ENCODE assay signal across 21 mouse cellular contexts in the genomic region with DNA sequence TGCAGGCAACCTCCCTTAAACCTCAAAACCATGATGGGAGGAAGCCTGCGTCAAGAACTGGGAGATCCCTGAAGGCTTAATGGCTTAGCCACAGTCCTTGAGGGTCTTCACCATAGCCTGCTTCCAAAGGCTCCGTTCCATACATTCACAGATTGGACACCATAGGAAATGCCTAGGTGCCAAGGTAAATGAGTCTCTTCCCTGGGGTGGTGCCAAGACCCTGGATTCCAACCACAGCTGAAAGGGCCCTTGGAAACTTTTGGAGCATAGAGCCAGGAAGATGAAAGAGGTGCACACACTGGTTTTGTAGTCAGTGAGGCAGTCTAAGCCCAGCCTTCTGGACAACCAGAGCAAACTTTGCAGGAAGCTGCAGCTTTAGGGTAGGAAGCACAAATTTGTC.
DNase-seq lines count a peak whose midpoint lies in the region.
"Had no signal": no experiment of that assay in that cellular context is flagged by ENCODE, and none has a peak within 500 bp of the region (broad histone marks: within the 10 kb centered on the region; RNA-seq: fewer than 3 reads in every experiment).

No protein-coding gene starts in this region.

- no peaks in the 10 kb centered on the region for H3K36me3 ChIP-seq in heart, embryonic 10.5 days
- H3K36me3 ChIP-seq: embryonic facial prominence, embryonic 10.5 days; embryonic facial prominence, embryonic 12.5 days; forebrain, embryonic 15.5 days; G1E had no signal

- DNase-seq in cerebellum, postnatal 10 days, result peak; percentile 55 to 70
- DNase-seq in cerebellum, postnatal 4 days (ENCODE audit: low spot score in 2 of 2), result no peak
- peak; percentile 20 to 28 for DNase-seq in cerebellum, postnatal 25 days
- DNase-seq in cerebellum, adult 11-12 months, result no peak
- peak; percentile 33 for DNase-seq in heart, embryonic 10.5 days (ENCODE audit: low spot score)
- no peak for DNase-seq in heart, postnatal 10 days
- DNase-seq: adrenal gland, adult 8-10 months; adrenal gland, postnatal 14 days; adrenal gland, postnatal 36 days; B cell, adult 2 months; cerebellum, adult 18-20 months; cerebellum, adult 8-10 months; cerebellum, postnatal 36 days; forebrain, postnatal 0 days had no signal

- intact Hi-C loops in heart, postnatal 10 days (cut with DNase I), result no loop called here

- no peaks in the 10 kb centered on the region for H3K9me3 ChIP-seq in heart, embryonic 10.5 days
- H3K9me3 ChIP-seq: embryonic facial prominence, embryonic 10.5 days; embryonic facial prominence, embryonic 12.5 days; forebrain, embryonic 13.5 days; forebrain, embryonic 15.5 days had no signal

- H3K27me3 ChIP-seq in heart, embryonic 10.5 days (ENCODE audit: insufficient read depth, poor library complexity, severe bottlenecking), result no peaks in the 10 kb centered on the region
- H3K27me3 ChIP-seq: CH12.LX; embryonic facial prominence, embryonic 12.5 days; forebrain, embryonic 13.5 days; forebrain, embryonic 15.5 days; Patski had no signal

- H3K4me1 ChIP-seq in heart, embryonic 10.5 days, result no peaks in the 10 kb centered on the region
- H3K4me1 ChIP-seq: embryonic facial prominence, embryonic 10.5 days; embryonic facial prominence, embryonic 12.5 days; forebrain, embryonic 13.5 days; forebrain, embryonic 15.5 days had no signal

- no peak overlapping the region for H3K4me3 ChIP-seq in heart, embryonic 10.5 days
- H3K4me3 ChIP-seq: embryonic facial prominence, embryonic 10.5 days; embryonic facial prominence, embryonic 12.5 days; forebrain, embryonic 13.5 days; forebrain, embryonic 15.5 days had no signal

- 87% methylated on average over 2 of the region's 2 CpGs for WGBS in heart, embryonic 10.5 days

- no peak overlapping the region for H3K27ac ChIP-seq in heart, embryonic 10.5 days
- H3K27ac ChIP-seq: embryonic facial prominence, embryonic 10.5 days; embryonic facial prominence, embryonic 12.5 days; forebrain, embryonic 13.5 days; forebrain, embryonic 15.5 days had no signal

Comparison
In these comparisons a context has a peak if more than half of its experiments do, and no peak if none do; other contexts are left out.
1. DNase-seq: peak in cerebellum, postnatal 10 days (2 of 2), cerebellum, postnatal 25 days (2 of 2) and heart, embryonic 10.5 days (single experiment); none in cerebellum, postnatal 4 days (0 of 2), cerebellum, adult 11-12 months (single experiment) and heart, postnatal 10 days (0 of 2).